ENCODE assay signal across 18 mouse cellular contexts in the genomic region with DNA sequence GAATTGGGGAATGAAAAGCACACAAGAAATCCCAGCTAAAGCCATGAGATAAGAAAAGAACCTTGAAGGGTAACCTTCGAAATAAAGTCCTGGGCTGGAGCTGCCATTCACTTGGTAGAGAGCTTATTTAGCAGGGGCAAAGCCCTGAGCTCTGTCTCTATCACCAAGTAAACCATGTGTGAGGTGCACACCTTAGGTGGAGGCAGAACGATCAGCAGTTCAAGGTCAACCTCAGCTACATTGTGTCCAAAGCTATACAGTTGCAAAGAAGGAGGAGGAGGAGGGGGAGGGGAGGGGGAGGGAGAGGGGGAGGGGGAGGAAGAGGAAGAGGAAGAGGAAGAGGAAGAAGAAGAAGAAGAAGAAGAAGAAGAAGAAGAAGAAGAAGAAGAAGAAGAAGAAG.
"Had no signal": no experiment of that assay in that cellular context is flagged by ENCODE, and none has a peak within 500 bp of the region (broad histone marks: within the 10 kb centered on the region; RNA-seq: fewer than 3 reads in every experiment).

No protein-coding gene starts in this region.

- H3K27ac ChIP-seq: midbrain, embryonic 10.5 days; midbrain, embryonic 13.5 days; neural tube, embryonic 13.5 days; neural tube, embryonic 15.5 days had no signal

- H3K4me1 ChIP-seq: midbrain, embryonic 10.5 days; midbrain, embryonic 13.5 days; neural tube, embryonic 13.5 days had no signal

- H3K36me3 ChIP-seq: midbrain, embryonic 10.5 days; midbrain, embryonic 13.5 days; neural tube, embryonic 13.5 days; neural tube, embryonic 15.5 days had no signal

- H3K4me3 ChIP-seq: midbrain, embryonic 10.5 days; midbrain, embryonic 13.5 days; myocyte; neural tube, embryonic 13.5 days; neural tube, embryonic 15.5 days had no signal

- H3K9ac ChIP-seq: liver, postnatal 0 days; lung, embryonic 14.5 days; midbrain, embryonic 13.5 days; neural tube, embryonic 13.5 days; neural tube, embryonic 15.5 days had no signal

- H3K4me2 ChIP-seq: lung, embryonic 14.5 days; midbrain, embryonic 13.5 days; neural tube, embryonic 13.5 days; neural tube, embryonic 15.5 days had no signal

- DNase-seq: liver, postnatal 0 days; lung, embryonic 14.5 days; lung, postnatal 10 days; lung, postnatal 4 days; retina, postnatal 1 day; right cerebral cortex, adult 18-20 months; right cerebral cortex, postnatal 25 days; right cerebral cortex, postnatal 4 days; spleen, adult 18-20 months; thymus, adult 18-20 months; thymus, postnatal 14 days; thymus, postnatal 36 days had no signal

- H3K27me3 ChIP-seq: midbrain, embryonic 13.5 days; neural tube, embryonic 13.5 days; neural tube, embryonic 15.5 days had no signal

- ATAC-seq: liver, postnatal 0 days; midbrain, embryonic 13.5 days; midbrain, embryonic 16.5 days had no signal

- H3K9me3 ChIP-seq: midbrain, embryonic 10.5 days; midbrain, embryonic 13.5 days; neural tube, embryonic 13.5 days; neural tube, embryonic 15.5 days had no signal
